Comparison of ENCODE assay signal across 13 mouse cellular contexts in genomic region chr12:72835518-72836015, GRCm38 (mm10).
A peak's percentile ranks its signal among the peaks of the same experiment; 100 is the strongest.
DNase-seq lines count a peak whose midpoint lies in the region; ATAC-seq and TF ChIP-seq lines count a peak whose summit lies in the region.
"Had no signal": no experiment of that assay in that cellular context is flagged by ENCODE, and none has a peak within 500 bp of the region (broad histone marks: within the 10 kb centered on the region; RNA-seq: fewer than 3 reads in every experiment).

No protein-coding gene starts in this region.

- WGBS in hindbrain, embryonic 10.5 days: 78% methylated on average over 8 of the region's 8 CpGs
- 81% methylated on average over 8 of the region's 8 CpGs for WGBS in hindbrain, embryonic 16.5 days
- WGBS in thymus, adult 2 months: 83% methylated on average over 8 of the region's 8 CpGs
- 81% methylated on average over 8 of the region's 8 CpGs for WGBS in midbrain, embryonic 15.5 days

- H3K27me3 ChIP-seq in hindbrain, embryonic 10.5 days (ENCODE audit: insufficient read depth, poor library complexity, severe bottlenecking): peaks cover 49% of the 10 kb centered on the region
- H3K27me3 ChIP-seq in hindbrain, embryonic 16.5 days (replicated peaks; ENCODE audit: control insufficient read depth, insufficient read depth, low read length): peaks cover 3% of the 10 kb centered on the region; the same call in 1 of the 2 replicates
- H3K27me3 ChIP-seq in thymus, adult 2 months (ENCODE audit: control insufficient read depth, insufficient read depth, low read length): peaks cover 5% of the 10 kb centered on the region; the same call in 1 of the 2 replicates
- peaks cover 34% of the 10 kb centered on the region for H3K27me3 ChIP-seq in midbrain, embryonic 15.5 days (replicated peaks)

- no peak overlapping the region for H3K9ac ChIP-seq in hindbrain, embryonic 16.5 days (ENCODE audit: low read depth, low read length)
- H3K9ac ChIP-seq in midbrain, embryonic 15.5 days: no peak overlapping the region
- H3K9ac ChIP-seq: forebrain, embryonic 12.5 days; neural tube, embryonic 13.5 days had no signal

- ATAC-seq in hindbrain, embryonic 16.5 days: no peak
- ATAC-seq in monocyte, adult 5-6 weeks (replicated peaks; ENCODE audit: insufficient number of reproducible peaks, low FRiP score, low TSS enrichment, poor library complexity, severe bottlenecking): no peak
- ATAC-seq in midbrain, embryonic 15.5 days (replicated peaks): no peak

- peaks cover 2% of the 10 kb centered on the region; the same call in 1 of the 2 replicates for H3K9me3 ChIP-seq in hindbrain, embryonic 10.5 days
- H3K9me3 ChIP-seq in hindbrain, embryonic 16.5 days (ENCODE audit: control insufficient read depth, low read length): no peaks in the 10 kb centered on the region
- no peaks in the 10 kb centered on the region for H3K9me3 ChIP-seq in midbrain, embryonic 15.5 days
- H3K9me3 ChIP-seq: forebrain, embryonic 12.5 days; limb, embryonic 10.5 days; neural tube, embryonic 13.5 days had no signal

- H3K4me3 ChIP-seq in hindbrain, embryonic 10.5 days: no peak overlapping the region
- H3K4me3 ChIP-seq in hindbrain, embryonic 16.5 days (ENCODE audit: low read length): no peak overlapping the region
- H3K4me3 ChIP-seq in thymus, adult 2 months (ENCODE audit: control insufficient read depth, insufficient read depth, low read length): no peak overlapping the region
- no peak overlapping the region for H3K4me3 ChIP-seq in midbrain, embryonic 15.5 days
- H3K4me3 ChIP-seq: forebrain, embryonic 12.5 days; limb, embryonic 10.5 days; neural tube, embryonic 13.5 days had no signal

- H3K27ac ChIP-seq in hindbrain, embryonic 10.5 days: no peak overlapping the region
- no peak overlapping the region for H3K27ac ChIP-seq in hindbrain, embryonic 16.5 days (ENCODE audit: low read depth, low read length)
- H3K27ac ChIP-seq in thymus, adult 2 months (ENCODE audit: control insufficient read depth, insufficient read depth, low read length): no peak overlapping the region
- no peak overlapping the region for H3K27ac ChIP-seq in midbrain, embryonic 15.5 days
- H3K27ac ChIP-seq: forebrain, embryonic 12.5 days; limb, embryonic 10.5 days; neural tube, embryonic 13.5 days had no signal

- DNase-seq in hindbrain, embryonic 10.5 days (ENCODE audit: low spot score): peak; percentile 22
- peak; percentile 26 for DNase-seq in thymus, adult 2 months
- no peak for DNase-seq in thymus, postnatal 36 days
- no peak for DNase-seq in brain, embryonic 14.5 days (ENCODE audit: low read depth)
- DNase-seq in adipocyte (ENCODE audit: low spot score): no peak
- DNase-seq: gastrocnemius, postnatal 36 days; kidney, postnatal 25 days had no signal

- no peak for TF ChIP-seq POLR2A in thymus, adult 2 months (IDR thresholded peaks at IDR 0.05; ENCODE audit: control insufficient read depth, extremely low read depth, insufficient read depth, low read length, poor library complexity)
- no peak for TF ChIP-seq POLR2A in brain, embryonic 14.5 days (IDR thresholded peaks at IDR 0.05; ENCODE audit: borderline replicate concordance, extremely low read depth, insufficient read depth, insufficient read length, poor library complexity, severe bottlenecking)

- no peaks in the 10 kb centered on the region for H3K36me3 ChIP-seq in hindbrain, embryonic 10.5 days
- no peaks in the 10 kb centered on the region for H3K36me3 ChIP-seq in hindbrain, embryonic 16.5 days (ENCODE audit: control insufficient read depth, insufficient read depth, low read length)
- no peaks in the 10 kb centered on the region for H3K36me3 ChIP-seq in thymus, adult 2 months (ENCODE audit: control insufficient read depth, insufficient read depth, low read length)
- no peaks in the 10 kb centered on the region for H3K36me3 ChIP-seq in midbrain, embryonic 15.5 days (replicated peaks)
- H3K36me3 ChIP-seq: forebrain, embryonic 12.5 days; limb, embryonic 10.5 days; neural tube, embryonic 13.5 days had no signal

- no peak overlapping the region for H3K4me2 ChIP-seq in hindbrain, embryonic 16.5 days (ENCODE audit: low read length)
- no peak overlapping the region for H3K4me2 ChIP-seq in midbrain, embryonic 15.5 days
- H3K4me2 ChIP-seq: forebrain, embryonic 12.5 days; neural tube, embryonic 13.5 days had no signal

- TF ChIP-seq CTCF in thymus, adult 2 months (IDR thresholded peaks at IDR 0.05; ENCODE audit: borderline replicate concordance, control insufficient read depth, extremely low read depth, insufficient read depth, low read length, poor library complexity): no peak
- TF ChIP-seq CTCF in brain, embryonic 14.5 days (IDR thresholded peaks at IDR 0.05; ENCODE audit: borderline replicate concordance, extremely low read depth, insufficient read depth, insufficient read length): peak; percentile 34; the same call in 1 of the 2 replicates

- H3K4me1 ChIP-seq in hindbrain, embryonic 10.5 days (replicated peaks): peaks cover 7% of the 10 kb centered on the region
- H3K4me1 ChIP-seq in hindbrain, embryonic 16.5 days (ENCODE audit: control insufficient read depth, insufficient read depth, low read depth, low read length): peaks cover 6% of the 10 kb centered on the region
- H3K4me1 ChIP-seq in thymus, adult 2 months (replicated peaks; ENCODE audit: control insufficient read depth, insufficient read depth, low read length): peaks cover 3% of the 10 kb centered on the region; the same call in 1 of the 2 replicates
- peaks cover 8% of the 10 kb centered on the region for H3K4me1 ChIP-seq in midbrain, embryonic 15.5 days

Comparison
In these comparisons a context has a peak if more than half of its experiments do, and no peak if none do; other contexts are left out.
1. DNase-seq: peak in hindbrain, embryonic 10.5 days (single experiment) and thymus, adult 2 months (single experiment); none in thymus, postnatal 36 days (0 of 2), brain, embryonic 14.5 days (single experiment) and adipocyte (single experiment).